Mouse (Mus musculus) intestine, embryonic 14.5 days (tissue): ENCODE data around the gene Sohlh2. TPM values are rescaled to one million over a fixed set of nuclear protein-coding genes. Genes with fewer than 3 reads are reported as not detected.
"Not testable (repeated sequence)": the region's sequence is repeated elsewhere in the genome, so short reads cannot be mapped to it uniquely, and the experiment has no call there.

ENCODE experiments used
- ATAC-seq: fragments of 200-750 bp; cut with Nextera tagmentation; replicated peaks from 2 replicates; pipeline ENCODE4 v1.8.0; 2017; ENCODE audit warnings: low read depth, moderate number of reproducible peaks, moderate TSS enrichment, moderate library complexity; ENCODE audit not compliant: low FRiP score, low TSS enrichment
- DNase-seq: peaks from one replicate; pipeline ENCODE4 v3.0.0-alpha.2; 2018; ENCODE audit warnings: low spot score
- H3K27ac ChIP-seq: fragments of 300-500 bp; sonication (generic); 2 replicates; pipeline ENCODE4 v1.5.1; 2014; ENCODE audit warnings: low read depth, mild to moderate bottlenecking, control low read depth
- H3K27me3 ChIP-seq: fragments of 300-500 bp; sonication (generic); replicated peaks from 2 replicates; pipeline ENCODE4 v1.6.1; 2014; ENCODE audit warnings: low read length, control low read depth; ENCODE audit not compliant: control insufficient read depth, insufficient read depth
- H3K36me3 ChIP-seq: fragments of 300-500 bp; sonication (generic); 2 replicates; pipeline ENCODE4 v1.6.1; 2014; ENCODE audit warnings: low read length, control low read depth; ENCODE audit not compliant: control insufficient read depth, insufficient read depth
- H3K4me1 ChIP-seq: fragments of 300-500 bp; sonication (generic); replicated peaks from 2 replicates; pipeline ENCODE4 v1.6.1; 2014; ENCODE audit warnings: low read length, control low read depth, mixed read lengths; ENCODE audit not compliant: control insufficient read depth, insufficient read depth
- H3K4me2 ChIP-seq: fragments of 300-500 bp; sonication (generic); 2 replicates; pipeline ENCODE4 v1.6.1; 2014; ENCODE audit warnings: low read length
- H3K4me3 ChIP-seq: fragments of 300-500 bp; sonication (generic); 2 replicates; pipeline ENCODE4 v1.5.1; 2014; ENCODE audit warnings: low read depth, low read length, control low read depth, mixed read lengths
- H3K9ac ChIP-seq: fragments of 300-500 bp; sonication (generic); 2 replicates; pipeline ENCODE4 v1.6.1; 2014; ENCODE audit warnings: mild to moderate bottlenecking, low read length
- H3K9me3 ChIP-seq: fragments of 300-500 bp; sonication (generic); 2 replicates; pipeline ENCODE4 v1.6.1; 2016; ENCODE audit warnings: low read length, control low read depth; ENCODE audit not compliant: control insufficient read depth
- WGBS: fragments of 180-500 bp; shearing (Covaris S2); extraction: QIAGEN DNeasy Blood & Tissue Kit; methylation state at CpG from one replicate; pipeline ENCODE4 v1.1.7; 2014; 5-methylcytosine and 5-hydroxymethylcytosine counted together
- polyA plus RNA-seq: library from polyadenylated mRNA; unstranded; fragments of >200 nt; fragmentation: Nextera tagmentation; extraction: Ambion mirVana; gene quantifications from 2 replicates; pipeline ENCODE4 v1.2.1, GENCODE M21; 2014

The Sohlh2 gene
- polyA plus RNA-seq, 1 experiment from 2014 or later = not detected

- DNase-seq (no peak), ATAC-seq (no peak)
- no peaks in the 10 kb centered on the region for H3K4me1 ChIP-seq
- no peaks in the 10 kb centered on the region for H3K27me3 ChIP-seq
- no peak overlapping the region for H3K4me2 ChIP-seq
- WGBS = 87% methylated on average over 8 of the region's 8 CpGs
- H3K9me3 ChIP-seq = 0 out of 2 replicates have a peak, but pooled peaks cover 2% of the 10 kb centered on the region
- H3K36me3 ChIP-seq = no peaks in the 10 kb centered on the region
- no peak overlapping the region for H3K9ac ChIP-seq
- H3K27ac ChIP-seq = no peak overlapping the region
- no peak overlapping the region for H3K4me3 ChIP-seq
Observed at GRCm38 (mm10) chr3:55194792-55195191, 13.0 kb downstream of the Sohlh2 start.

GRCm38 (mm10) chr3:55195581-55196327, 13.9 kb downstream of the Sohlh2 start:
- no peak overlapping the region for H3K4me3 ChIP-seq
- H3K27me3 ChIP-seq = no peaks in the 10 kb centered on the region
- H3K36me3 ChIP-seq = no peaks in the 10 kb centered on the region
- no peak overlapping the region for H3K27ac ChIP-seq
- H3K4me1 ChIP-seq = no peaks in the 10 kb centered on the region
- ATAC-seq = no peak
- WGBS = 60% methylated on average over 5 of the region's 5 CpGs
- no peak for DNase-seq
- H3K4me2 ChIP-seq = no peak overlapping the region
- no peak overlapping the region for H3K9ac ChIP-seq
- H3K9me3 ChIP-seq = 0 out of 2 replicates have a peak, but pooled peaks cover 2% of the 10 kb centered on the region

GRCm38 (mm10) chr3:55196328-55196710, 14.5 kb downstream of the Sohlh2 start:
- WGBS = 43% methylated on average over 2 of the region's 2 CpGs
- no peak for DNase-seq
- no peak overlapping the region for H3K9ac ChIP-seq
- no peaks in the 10 kb centered on the region for H3K27me3 ChIP-seq
- H3K36me3 ChIP-seq = no peaks in the 10 kb centered on the region
- H3K27ac ChIP-seq = no peak overlapping the region
- no peak for ATAC-seq
- 0 out of 2 replicates have a peak, but pooled peaks cover 2% of the 10 kb centered on the region for H3K9me3 ChIP-seq
- no peak overlapping the region for H3K4me2 ChIP-seq
- H3K4me1 ChIP-seq = no peaks in the 10 kb centered on the region
- no peak overlapping the region for H3K4me3 ChIP-seq

- not testable (repeated sequence) for H3K27ac ChIP-seq, H3K4me3 ChIP-seq, H3K9me3 ChIP-seq, H3K4me1 ChIP-seq, H3K36me3 ChIP-seq, H3K9ac ChIP-seq, H3K4me2 ChIP-seq, H3K27me3 ChIP-seq, ATAC-seq, DNase-seq
- 97% methylated on average over 11 of the region's 11 CpGs for WGBS
Observed at GRCm38 (mm10) chr3:55203621-55204020, 21.8 kb downstream of the Sohlh2 start.

DNA sequence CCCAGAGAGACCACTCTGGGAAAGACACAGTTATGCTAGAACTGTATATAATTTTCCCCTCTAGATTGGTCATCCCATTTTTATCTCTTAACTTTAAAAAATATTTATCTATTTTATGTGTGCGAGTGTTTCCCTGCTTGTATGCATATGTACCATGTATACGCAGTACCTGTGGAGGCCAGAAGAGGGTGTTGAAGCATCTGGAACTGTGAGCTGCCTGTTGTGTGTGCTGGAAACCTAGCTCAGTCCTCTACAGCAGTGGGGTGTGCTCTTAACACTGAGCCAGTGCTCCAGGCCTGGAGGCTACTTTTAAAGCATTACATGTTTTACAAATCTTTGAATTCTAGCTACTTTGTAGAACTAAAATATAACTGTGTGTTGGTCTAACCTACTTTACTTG, 24.6 kb downstream of the Sohlh2 start:
- H3K27ac ChIP-seq = no peak overlapping the region
- DNase-seq = no peak
- H3K4me3 ChIP-seq = no peak overlapping the region
- 95% methylated on average over 2 of the region's 2 CpGs for WGBS
- H3K27me3 ChIP-seq = no peaks in the 10 kb centered on the region
- H3K9me3 ChIP-seq = no peaks in the 10 kb centered on the region
- H3K4me2 ChIP-seq = no peak overlapping the region
- H3K9ac ChIP-seq = no peak overlapping the region
- H3K4me1 ChIP-seq = no peaks in the 10 kb centered on the region
- H3K36me3 ChIP-seq = no peaks in the 10 kb centered on the region
- no peak for ATAC-seq

- H3K4me3 ChIP-seq = no peak overlapping the region
- no peak for ATAC-seq
- H3K4me1 ChIP-seq = no peaks in the 10 kb centered on the region
- H3K9me3 ChIP-seq = no peaks in the 10 kb centered on the region
- H3K36me3 ChIP-seq = no peaks in the 10 kb centered on the region
- H3K4me2 ChIP-seq = no peak overlapping the region
- no peaks in the 10 kb centered on the region for H3K27me3 ChIP-seq
- H3K9ac ChIP-seq = no peak overlapping the region
- WGBS = 64% methylated on average over 6 of the region's 6 CpGs
- no peak for DNase-seq
- no peak overlapping the region for H3K27ac ChIP-seq
Observed at GRCm38 (mm10) chr3:55207665-55208064, 25.8 kb downstream of the Sohlh2 start.

GRCm38 (mm10) chr3:55212254-55212653, 30.4 kb downstream of the Sohlh2 start:
- Histone ChIP-seq H3K36me3 (no peaks in the 10 kb centered on the region), H3K4me1 (no peaks in the 10 kb centered on the region), H3K9me3 (no peaks in the 10 kb centered on the region), H3K4me2 (no peak overlapping the region), H3K27ac (no peak overlapping the region), H3K27me3 (no peaks in the 10 kb centered on the region), H3K4me3 (no peak overlapping the region), H3K9ac (no peak overlapping the region)
- DNase-seq = no peak
- WGBS = 23% methylated on average over 2 of the region's 2 CpGs
- ATAC-seq = no peak

DNA sequence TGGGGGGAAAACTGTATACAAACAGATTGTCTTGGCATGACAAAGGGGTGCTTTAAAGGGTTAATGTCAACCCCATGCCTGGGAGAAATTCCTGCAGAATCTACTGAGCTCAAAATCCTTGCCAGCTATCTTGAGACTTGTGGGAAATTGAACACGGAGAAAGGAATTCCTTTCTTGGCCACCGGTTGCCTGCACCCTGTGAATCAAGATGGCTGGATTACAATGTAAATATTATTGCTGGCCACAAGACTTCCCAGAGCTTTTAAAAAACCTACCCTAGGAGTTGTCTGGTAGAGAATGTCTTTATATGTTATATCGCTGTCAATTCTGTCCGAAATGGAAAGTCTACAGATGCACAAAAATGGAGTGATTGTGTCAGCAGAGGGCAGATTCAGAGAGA, 32.0 kb downstream of the Sohlh2 start:
- Histone ChIP-seq H3K9ac (no peak overlapping the region), H3K4me1 (no peaks in the 10 kb centered on the region), H3K27me3 (no peaks in the 10 kb centered on the region), H3K4me2 (no peak overlapping the region), H3K27ac (no peak overlapping the region), H3K4me3 (no peak overlapping the region), H3K9me3 (no peaks in the 10 kb centered on the region), H3K36me3 (no peaks in the 10 kb centered on the region)
- DNase-seq (no peak), ATAC-seq (no peak)
- 46% methylated on average over 4 of the region's 4 CpGs for WGBS

DNA sequence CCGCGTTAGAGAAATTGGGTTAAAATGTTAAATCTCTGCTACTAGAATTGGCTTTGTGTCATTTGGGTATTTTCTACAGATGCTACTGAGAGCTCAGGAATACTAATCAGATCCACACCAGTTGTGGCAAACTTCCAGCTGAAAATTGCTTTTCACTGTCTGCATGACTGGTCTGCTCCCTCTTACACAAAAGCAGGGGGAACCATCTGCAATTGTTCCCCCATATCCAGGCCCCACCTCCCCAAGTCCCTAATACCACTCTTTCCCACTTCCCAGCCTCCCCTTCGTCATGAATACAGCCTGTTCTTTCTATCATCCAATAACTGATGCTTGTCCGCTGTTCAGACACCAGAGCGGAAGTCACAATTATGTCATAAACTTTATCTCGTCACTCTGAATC, 32.6 kb downstream of the Sohlh2 start:
- peak; percentile 27 for DNase-seq
- H3K36me3 ChIP-seq = no peaks in the 10 kb centered on the region
- H3K4me1 ChIP-seq = no peaks in the 10 kb centered on the region
- no peak overlapping the region for H3K27ac ChIP-seq
- 77% methylated on average over 6 of the region's 6 CpGs for WGBS
- no peak for ATAC-seq
- no peak overlapping the region for H3K4me2 ChIP-seq
- no peaks in the 10 kb centered on the region for H3K9me3 ChIP-seq
- no peak overlapping the region for H3K9ac ChIP-seq
- H3K4me3 ChIP-seq = no peak overlapping the region
- H3K27me3 ChIP-seq = no peaks in the 10 kb centered on the region
